Mouse (Mus musculus): ENCODE data around the gene Slc26a10. TPM values are rescaled to one million over a fixed set of nuclear protein-coding genes. Genes with fewer than 3 reads are reported as not detected.
A peak's percentile ranks its signal among the peaks of the same experiment; 100 is the strongest.
"Not testable (repeated sequence)": the region's sequence is repeated elsewhere in the genome, so short reads cannot be mapped to it uniquely, and the experiment has no call there.

The Slc26a10 gene
- polyA plus RNA-seq, 1 experiment from 2014 or later: 1.1 TPM

DNA sequence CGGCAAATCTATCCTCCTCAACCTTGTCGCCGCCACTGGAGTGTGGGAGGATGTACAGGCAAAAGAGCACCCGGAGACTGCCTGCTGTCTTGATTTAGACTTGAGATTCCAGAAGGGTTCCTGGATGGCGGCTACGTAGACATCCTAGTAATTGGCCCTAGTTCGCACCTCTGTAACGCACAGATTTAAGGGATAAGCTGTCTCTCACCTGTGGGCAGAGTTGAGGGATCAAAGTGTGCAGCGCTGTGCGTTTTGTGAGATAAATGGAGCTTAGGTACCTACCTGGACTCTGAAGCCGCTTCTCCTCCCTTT is 14.1 kb downstream of the Slc26a10 start:
- Histone ChIP-seq H3K4me1 (peaks cover 27% of the 10 kb centered on the region), H3K4me3 (replicated peaks) (peak overlapping the region; percentile 57), H3K36me3 (no peaks in the 10 kb centered on the region), H3K9me3 (no peaks in the 10 kb centered on the region), H3K9ac (0 out of 2 replicates have a peak overlapping the region, but pooled peaks have one; percentile 77), H3K4me2 (peak overlapping the region; percentile 100), H3K27me3 (replicated peaks) (peaks cover 51% of the 10 kb centered on the region), H3K27ac (peak overlapping the region; percentile 74; the same call in 1 of the 2 replicates)
- no peak for ATAC-seq (ENCODE audit: insufficient read depth, low FRiP score, low read depth)
- 7% methylated on average over 11 of the region's 11 CpGs for whole genome bisulfite sequencing

DNA sequence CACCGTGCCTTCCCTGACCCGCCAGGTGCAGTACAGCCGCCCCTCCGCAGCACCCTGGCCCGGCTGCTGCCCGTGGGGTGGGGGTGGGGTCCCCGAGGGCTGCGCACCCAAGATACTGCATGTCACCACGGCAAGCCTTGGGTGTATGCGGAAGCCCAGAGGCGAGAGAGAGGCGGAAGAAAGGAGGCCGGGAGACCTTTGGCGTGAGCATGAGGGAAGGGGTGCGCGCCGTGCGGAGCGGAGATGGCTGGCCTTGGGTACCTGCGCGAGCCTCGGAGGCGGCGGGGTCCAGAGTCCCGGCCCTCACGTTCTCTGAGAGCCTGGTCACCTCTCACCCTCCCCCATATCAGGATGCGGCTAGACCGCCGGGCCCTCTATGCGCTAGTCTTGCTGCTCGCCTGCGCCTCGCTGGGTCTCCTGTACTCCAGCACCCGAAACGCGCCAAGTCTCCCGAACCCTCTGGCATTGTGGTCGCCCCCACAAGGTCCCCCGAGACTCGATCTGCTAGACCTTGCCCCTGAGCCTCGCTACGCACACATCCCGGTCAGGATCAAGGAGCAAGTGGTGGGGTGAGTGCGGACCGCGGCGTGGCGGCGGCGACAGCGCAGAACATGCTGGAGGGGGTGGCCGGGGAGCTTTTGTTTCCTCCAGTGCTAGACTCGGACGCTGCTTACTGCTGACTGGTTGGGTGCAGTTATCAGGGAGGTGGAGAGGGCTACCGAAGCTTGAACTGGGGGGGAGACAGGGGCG is 14.6 kb downstream of the Slc26a10 start:
- Histone ChIP-seq H3K36me3 (no peaks in the 10 kb centered on the region), H3K9ac (peak overlapping the region; percentile 77), H3K4me2 (peak overlapping the region; percentile 100), H3K4me3 (replicated peaks) (peak overlapping the region; percentile 57), H3K27ac (peak overlapping the region; percentile 74), H3K9me3 (no peaks in the 10 kb centered on the region), H3K4me1 (peaks cover 26% of the 10 kb centered on the region), H3K27me3 (replicated peaks) (peaks cover 50% of the 10 kb centered on the region)
- WGBS: under 1% methylated on average over 56 of the region's 56 CpGs
- ATAC-seq (ENCODE audit: insufficient read depth, low FRiP score, low read depth): peak; percentile 44

DNA sequence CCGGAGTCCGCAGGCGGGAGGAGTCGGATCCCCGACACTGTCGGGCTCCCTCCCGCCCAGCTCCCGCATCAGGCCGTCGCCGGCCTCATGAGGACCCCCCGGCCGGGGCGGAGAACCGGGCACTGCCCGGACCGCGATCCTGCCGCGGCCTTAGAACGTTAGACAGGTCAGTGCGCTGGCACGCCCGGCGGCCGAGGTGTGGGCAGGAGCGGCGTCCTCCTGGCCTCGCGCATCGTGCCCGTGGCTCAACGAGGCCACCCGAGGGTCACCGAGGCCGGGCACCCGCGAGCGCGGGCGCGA is 15.1 kb downstream of the Slc26a10 start:
- no peaks in the 10 kb centered on the region for H3K36me3 ChIP-seq
- peak; percentile 25 for ATAC-seq (ENCODE audit: insufficient read depth, low FRiP score, low read depth)
- H3K9me3 ChIP-seq: no peaks in the 10 kb centered on the region
- peak overlapping the region; percentile 100 for H3K4me2 ChIP-seq
- peak overlapping the region; percentile 74 for H3K27ac ChIP-seq
- peak overlapping the region; percentile 57 for H3K4me3 ChIP-seq (replicated peaks)
- H3K9ac ChIP-seq: peak overlapping the region; percentile 77
- H3K4me1 ChIP-seq: peaks cover 21% of the 10 kb centered on the region
- under 1% methylated on average over 40 of the region's 42 CpGs for WGBS
- peaks cover 47% of the 10 kb centered on the region for H3K27me3 ChIP-seq (replicated peaks)

DNA sequence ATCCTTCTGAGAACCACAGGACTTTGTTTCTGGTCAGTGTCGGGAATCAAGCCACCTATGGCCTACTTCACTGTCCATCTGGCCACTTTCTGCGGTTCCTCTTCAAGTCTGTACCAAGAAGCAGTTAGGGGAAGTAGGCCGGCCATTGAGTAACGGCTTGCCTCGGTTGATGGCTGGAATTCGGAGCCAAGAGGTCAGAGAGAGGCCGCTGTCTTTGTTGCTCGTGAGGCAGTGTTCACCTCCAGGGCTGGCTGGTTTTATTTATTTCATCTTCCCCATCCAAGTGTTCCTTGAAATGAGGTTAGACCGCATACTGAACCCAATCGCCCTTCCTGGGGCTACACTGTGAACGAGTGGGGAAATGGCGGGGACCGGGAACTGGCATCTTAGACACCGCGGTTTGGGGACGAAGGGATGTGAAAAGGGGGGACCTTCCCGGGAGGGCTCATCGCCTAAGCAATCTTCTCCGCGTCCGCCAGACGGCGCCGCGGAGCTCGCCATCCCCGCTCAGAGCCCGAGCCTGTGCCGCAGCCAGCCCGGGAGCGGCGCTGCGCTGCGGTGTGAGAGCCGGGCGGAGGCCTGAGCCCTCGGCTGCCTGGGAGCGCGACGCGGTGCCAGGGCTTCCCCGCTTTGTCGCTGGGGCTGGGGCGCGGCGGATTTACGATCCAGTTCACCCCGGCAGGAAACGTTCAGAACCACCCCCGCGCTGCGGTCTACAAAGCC is 15.7 kb downstream of the Slc26a10 start, which contains the start of gene B4galnt1:
TSS of gene B4galnt1 (plus strand) at position 595 of the 723 bp plus-strand sequence.
- Histone ChIP-seq H3K27ac (peak within 1 kb of the TSS; percentile 74), H3K27me3 (replicated peaks) (peaks cover 42% of the 10 kb centered on the region), H3K4me3 (replicated peaks) (peak within 1 kb of the TSS; percentile 57), H3K4me2 (peak within 1 kb of the TSS; percentile 100), H3K9me3 (no peaks in the 10 kb centered on the region), H3K36me3 (no peaks in the 10 kb centered on the region), H3K4me1 (peaks cover 16% of the 10 kb centered on the region), H3K9ac (peak within 1 kb of the TSS; percentile 77)
- ATAC-seq (ENCODE audit: insufficient read depth, low FRiP score, low read depth): peak; percentile 84
- WGBS: 3% methylated on average over 50 of the region's 52 CpGs

DNA sequence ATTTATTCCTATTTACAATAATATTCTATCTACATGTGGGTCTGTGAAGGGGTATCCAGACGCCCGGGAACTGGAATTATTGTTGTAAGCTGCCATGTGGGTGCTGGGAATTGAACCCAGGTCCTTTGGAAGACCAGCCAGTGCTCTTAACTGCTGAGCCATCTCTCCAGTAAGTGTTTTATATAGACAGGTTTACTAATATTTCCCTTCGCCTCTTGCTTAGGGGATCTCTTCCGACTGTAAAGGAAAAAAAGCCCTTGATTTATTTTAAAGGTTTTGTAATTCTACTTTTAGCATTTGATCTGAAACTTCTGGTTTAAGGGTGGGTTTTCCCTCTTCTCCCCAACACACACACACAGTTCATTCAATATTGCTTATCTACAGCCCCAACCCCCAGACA is 16.3 kb downstream of the Slc26a10 start:
- no peak overlapping the region for H3K4me2 ChIP-seq
- H3K9me3 ChIP-seq: no peaks in the 10 kb centered on the region
- peaks cover 37% of the 10 kb centered on the region for H3K27me3 ChIP-seq (replicated peaks)
- no peak overlapping the region for H3K27ac ChIP-seq
- H3K36me3 ChIP-seq: no peaks in the 10 kb centered on the region
- H3K4me3 ChIP-seq (replicated peaks): no peak overlapping the region
- no peak overlapping the region for H3K9ac ChIP-seq
- no peak for ATAC-seq (ENCODE audit: insufficient read depth, low FRiP score, low read depth)
- H3K4me1 ChIP-seq: peaks cover 14% of the 10 kb centered on the region; the same call in 1 of the 2 replicates
- WGBS: 88% methylated on average over 4 of the region's 4 CpGs

DNA sequence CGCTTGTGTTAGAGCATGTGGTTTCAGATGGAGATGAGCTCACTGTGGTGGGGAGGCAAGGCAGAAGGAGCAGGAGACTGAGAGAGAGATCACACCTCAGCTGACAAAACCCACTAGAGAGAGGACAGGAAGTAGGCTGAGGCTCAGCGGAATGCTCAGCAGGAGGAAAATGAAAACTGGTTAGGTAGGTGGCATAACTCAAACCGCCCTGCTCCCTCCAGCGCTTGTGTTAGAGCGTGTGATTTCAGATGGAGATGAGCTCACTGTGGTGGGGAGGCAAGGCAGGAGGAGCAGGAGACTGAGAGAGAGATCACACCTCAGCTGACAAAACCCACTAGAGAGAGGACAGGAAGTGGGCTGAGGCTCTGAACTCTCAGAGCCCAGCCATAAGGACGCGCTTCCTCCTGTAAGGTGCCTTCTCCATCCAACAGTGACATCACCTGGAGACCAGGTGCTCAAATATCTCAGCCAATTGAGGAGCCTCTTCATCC is 17.6 kb downstream of the Slc26a10 start:
- not testable (repeated sequence) for H3K27ac ChIP-seq; H3K4me3 ChIP-seq (replicated peaks); ATAC-seq (ENCODE audit: insufficient read depth, low FRiP score, low read depth); H3K9me3 ChIP-seq; H3K36me3 ChIP-seq; H3K4me2 ChIP-seq; H3K9ac ChIP-seq
- peaks cover 30% of the 10 kb centered on the region for H3K27me3 ChIP-seq (replicated peaks)
- 43% methylated on average over 7 of the region's 7 CpGs for WGBS
- H3K4me1 ChIP-seq: peaks cover 14% of the 10 kb centered on the region; the same call in 1 of the 2 replicates

DNA sequence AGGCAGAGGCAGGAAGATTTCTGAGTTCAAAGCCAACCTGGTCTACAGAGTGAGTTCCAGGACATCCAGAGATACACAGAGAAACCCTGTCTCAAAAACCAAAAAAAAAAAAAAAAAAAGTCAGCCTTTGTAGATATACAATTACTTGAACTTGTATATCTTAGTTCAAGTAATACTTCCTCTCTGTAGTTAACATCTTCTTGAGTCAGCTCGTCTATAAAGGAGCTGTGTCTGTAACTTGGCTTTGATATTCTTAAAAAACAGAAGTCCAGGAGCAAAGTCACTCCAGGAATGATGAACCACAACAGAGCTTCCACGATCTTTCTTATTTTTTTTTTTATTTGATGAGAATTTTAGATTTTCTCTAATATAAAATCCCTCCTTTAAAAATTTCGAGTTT is 19.7 kb downstream of the Slc26a10 start:
- no peak for ATAC-seq (ENCODE audit: insufficient read depth, low FRiP score, low read depth)
- Histone ChIP-seq H3K4me3 (replicated peaks) (no peak overlapping the region), H3K9me3 (no peaks in the 10 kb centered on the region), H3K36me3 (no peaks in the 10 kb centered on the region), H3K4me1 (peaks cover 5% of the 10 kb centered on the region; the same call in 1 of the 2 replicates), H3K27me3 (replicated peaks) (peaks cover 12% of the 10 kb centered on the region), H3K27ac (no peak overlapping the region), H3K9ac (no peak overlapping the region), H3K4me2 (no peak overlapping the region)
- WGBS: 63% methylated on average over 3 of the region's 3 CpGs

DNA sequence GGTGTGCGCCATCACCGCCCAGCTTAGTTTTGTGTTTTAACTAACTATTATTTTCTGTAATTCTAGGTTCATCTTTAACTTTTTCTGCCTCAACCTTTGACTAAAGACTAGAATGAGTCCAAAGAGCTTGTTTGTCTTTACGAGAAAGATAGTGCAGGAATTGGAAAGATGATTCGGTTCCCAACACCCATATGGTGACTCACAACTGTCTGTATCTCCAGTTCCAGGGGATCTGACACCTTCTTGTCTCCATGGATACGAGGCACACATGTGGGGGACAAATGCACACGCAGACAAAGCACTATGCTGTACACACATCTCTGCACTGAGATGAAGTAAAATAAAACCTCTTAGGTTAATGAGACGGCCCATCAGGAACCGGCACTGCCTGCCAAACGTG is 20.4 kb downstream of the Slc26a10 start:
- Histone ChIP-seq H3K36me3 (no peaks in the 10 kb centered on the region), H3K4me2 (no peak overlapping the region), H3K9ac (no peak overlapping the region), H3K4me1 (no peaks in the 10 kb centered on the region), H3K4me3 (replicated peaks) (no peak overlapping the region), H3K9me3 (no peaks in the 10 kb centered on the region), H3K27me3 (replicated peaks) (peaks cover 8% of the 10 kb centered on the region), H3K27ac (no peak overlapping the region)
- ATAC-seq (ENCODE audit: insufficient read depth, low FRiP score, low read depth): no peak
- 77% methylated on average over 9 of the region's 9 CpGs for WGBS

DNA sequence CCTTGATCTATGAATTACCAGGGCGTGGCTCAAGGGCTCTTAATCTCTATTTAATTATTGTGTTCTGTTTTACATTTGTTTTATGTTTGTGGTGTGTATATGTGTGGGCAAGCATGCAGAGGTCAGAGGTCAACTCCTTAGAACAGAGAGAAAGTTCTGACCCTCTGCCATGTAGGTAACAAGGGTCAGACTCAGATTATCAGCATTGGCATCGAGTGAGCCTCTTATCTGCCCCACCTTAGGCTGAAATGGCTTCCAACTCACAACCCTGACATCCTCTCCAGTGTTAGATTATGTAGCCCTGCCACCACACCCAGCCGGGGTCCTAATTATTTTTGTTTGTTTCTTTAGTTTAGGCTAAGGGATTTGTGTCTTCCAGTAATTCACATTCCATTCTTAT is 22.0 kb downstream of the Slc26a10 start:
- no peak; the same call in 1 of the 2 replicates for ATAC-seq (ENCODE audit: insufficient read depth, low FRiP score, low read depth)
- WGBS: 61% methylated on average over 3 of the region's 3 CpGs
- H3K36me3 ChIP-seq: no peaks in the 10 kb centered on the region
- no peak overlapping the region for H3K27ac ChIP-seq
- H3K4me3 ChIP-seq (replicated peaks): no peak overlapping the region
- no peak overlapping the region for H3K4me2 ChIP-seq
- no peaks in the 10 kb centered on the region for H3K9me3 ChIP-seq
- H3K9ac ChIP-seq: no peak overlapping the region
- H3K27me3 ChIP-seq (replicated peaks): no peaks in the 10 kb centered on the region
- no peaks in the 10 kb centered on the region for H3K4me1 ChIP-seq

DNA sequence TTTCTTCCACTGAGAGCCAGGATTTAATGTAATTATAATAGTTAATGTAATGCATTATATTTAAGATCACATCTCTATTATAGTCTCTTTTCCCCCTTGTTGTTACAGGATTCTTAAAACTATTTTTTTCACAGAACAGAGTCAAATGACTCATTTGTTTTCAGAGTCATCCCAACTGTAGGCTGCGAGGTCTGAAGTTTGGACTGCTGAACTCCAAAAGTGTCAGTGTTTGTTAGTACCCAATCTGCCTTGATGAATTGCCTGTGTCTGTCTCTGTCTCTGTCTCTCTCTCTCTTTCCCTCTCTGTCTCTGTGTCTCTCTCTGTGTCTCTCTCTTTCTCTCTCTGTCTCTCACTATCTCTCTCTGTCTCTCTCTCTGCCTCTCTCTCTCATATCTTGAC is 23.9 kb downstream of the Slc26a10 start:
- Histone ChIP-seq H3K27ac (no peak overlapping the region), H3K27me3 (replicated peaks) (no peaks in the 10 kb centered on the region), H3K36me3 (no peaks in the 10 kb centered on the region), H3K4me3 (replicated peaks) (no peak overlapping the region), H3K4me1 (no peaks in the 10 kb centered on the region), H3K9me3 (no peaks in the 10 kb centered on the region), H3K9ac (no peak overlapping the region), H3K4me2 (no peak overlapping the region)
- 61% methylated on average over 1 of the region's 1 CpGs for WGBS
- ATAC-seq (ENCODE audit: insufficient read depth, low FRiP score, low read depth): no peak

DNA sequence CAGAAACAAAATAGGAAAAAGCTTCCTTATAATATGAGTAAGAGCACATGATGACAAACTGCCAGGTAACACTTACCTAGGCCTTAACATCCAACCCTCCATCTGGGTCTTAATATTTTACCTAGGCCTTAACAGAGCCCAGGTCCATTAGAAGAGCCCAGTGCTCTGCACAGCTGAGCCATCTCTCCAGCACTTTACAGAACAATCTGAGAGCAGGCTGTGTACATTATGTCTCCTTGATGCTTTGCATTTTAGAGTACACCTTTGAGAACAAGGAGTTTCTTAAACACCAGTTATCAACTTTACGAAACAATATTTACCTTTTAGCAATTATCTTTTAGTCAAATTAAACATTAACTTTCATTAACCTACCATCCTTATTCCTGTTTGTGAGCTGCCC is 24.4 kb downstream of the Slc26a10 start:
- Histone ChIP-seq H3K27me3 (replicated peaks) (no peaks in the 10 kb centered on the region), H3K9me3 (no peaks in the 10 kb centered on the region), H3K4me1 (no peaks in the 10 kb centered on the region), H3K4me3 (replicated peaks) (no peak overlapping the region), H3K9ac (no peak overlapping the region), H3K36me3 (no peaks in the 10 kb centered on the region), H3K4me2 (no peak overlapping the region), H3K27ac (peak overlapping the region; percentile 64; the same call in 1 of the 2 replicates)
- WGBS: 62% methylated on average over 1 of the region's 1 CpGs
- peak; percentile 61; the same call in 1 of the 2 replicates for ATAC-seq (ENCODE audit: insufficient read depth, low FRiP score, low read depth)

DNA sequence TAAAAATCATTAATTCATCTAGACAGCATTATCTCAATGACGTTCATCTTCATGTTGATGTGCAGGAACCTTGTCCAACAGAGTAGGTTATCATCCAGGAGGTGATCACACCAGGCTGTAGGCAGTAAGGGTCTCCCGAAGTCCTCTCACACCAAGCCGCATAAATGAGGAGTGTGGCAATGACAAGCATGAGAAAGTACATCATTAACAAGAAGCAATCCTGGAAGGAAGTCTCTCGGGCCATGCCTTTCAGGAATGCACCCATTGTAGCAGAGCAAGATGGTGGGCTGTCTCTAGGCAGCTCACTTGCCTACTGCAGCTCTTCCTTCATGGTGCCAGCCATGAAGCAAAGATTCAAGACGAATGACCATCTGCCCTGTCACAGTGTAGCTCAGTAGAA is 25.8 kb downstream of the Slc26a10 start:
- no peaks in the 10 kb centered on the region for H3K27me3 ChIP-seq (replicated peaks)
- H3K4me1 ChIP-seq: no peaks in the 10 kb centered on the region
- no peak for ATAC-seq (ENCODE audit: insufficient read depth, low FRiP score, low read depth)
- H3K27ac ChIP-seq: no peak overlapping the region
- H3K9ac ChIP-seq: no peak overlapping the region
- no peaks in the 10 kb centered on the region for H3K36me3 ChIP-seq
- no peak overlapping the region for H3K4me2 ChIP-seq
- 78% methylated on average over 5 of the region's 5 CpGs for WGBS
- no peaks in the 10 kb centered on the region for H3K9me3 ChIP-seq
- no peak overlapping the region for H3K4me3 ChIP-seq (replicated peaks)
